Mouse (Mus musculus) forelimb bud, embryonic 11.5 days (tissue): ENCODE data around the gene Il1rl2.

Experiments
- DNase-seq: peaks from one replicate; pipeline ENCODE4 v3.0.0-alpha.2; 2012; ENCODE audit warnings: low read depth, low spot score

The Il1rl2 gene

DNA sequence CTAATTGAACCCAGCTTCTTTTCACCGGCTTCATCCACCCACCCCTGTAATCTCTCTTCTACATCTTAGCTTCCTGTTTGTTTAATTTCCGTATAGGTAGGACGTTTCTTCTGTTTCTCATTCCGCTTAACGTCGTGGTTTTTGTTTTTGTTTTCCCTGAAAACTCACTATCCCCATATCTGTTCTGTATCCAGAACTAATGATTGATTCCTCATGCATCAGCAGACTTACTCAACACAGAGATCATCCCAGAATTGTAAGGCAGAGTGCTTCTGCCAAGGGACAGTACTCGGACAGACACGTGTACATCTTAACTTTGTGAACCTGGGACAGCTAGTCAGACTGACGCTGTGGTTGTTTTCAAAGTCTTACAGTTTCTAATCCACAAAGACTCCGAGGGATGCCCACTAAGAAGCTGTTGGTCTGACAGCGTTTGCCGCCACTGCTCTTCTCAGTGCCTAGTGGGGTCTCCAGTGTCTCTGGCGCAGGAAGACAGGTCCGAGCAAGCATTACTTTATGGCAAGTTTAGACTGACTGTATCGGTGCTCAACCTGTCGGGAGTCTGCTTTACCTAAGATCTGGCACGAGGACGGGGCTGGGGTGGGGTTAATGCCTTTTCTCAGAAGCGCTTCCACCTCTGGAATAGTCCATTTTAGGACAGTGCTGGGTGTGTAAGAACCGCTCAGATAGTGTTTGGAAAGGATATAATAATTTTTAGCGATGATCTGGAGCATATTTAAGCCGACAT lies 719 bp downstream of the Il1rl2 start:
- DNase-seq = no peak

DNA sequence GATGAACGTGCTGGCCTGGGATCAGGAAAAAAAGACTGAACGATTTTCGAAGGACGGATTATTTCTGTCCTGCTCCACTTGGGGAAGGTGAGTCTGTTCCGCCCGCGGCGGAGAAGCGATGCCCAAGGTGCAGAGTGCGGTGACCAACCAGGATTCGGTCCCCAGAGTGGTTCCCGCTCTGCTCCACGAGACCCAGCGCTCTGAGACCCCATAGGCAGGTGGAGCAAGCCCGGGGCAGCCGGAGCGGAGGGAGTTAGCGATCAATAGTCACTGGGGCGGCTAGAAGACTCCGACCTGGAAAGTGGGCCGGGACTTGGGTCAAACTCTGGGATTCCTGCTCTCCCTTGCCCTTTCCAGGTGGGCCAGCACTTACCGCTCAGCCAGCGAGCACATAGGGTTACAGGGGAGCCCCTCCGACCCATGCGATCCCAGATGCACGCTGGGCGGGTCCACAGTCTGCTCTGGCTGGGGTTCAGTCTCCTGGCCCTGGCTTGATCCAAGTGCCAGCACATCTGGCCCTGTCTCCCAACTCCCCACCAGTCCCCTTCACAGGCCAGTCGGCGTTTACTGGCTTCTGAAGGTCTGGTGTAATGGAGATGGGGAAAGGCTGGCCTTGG lies 1.4 kb downstream of the Il1rl2 start:
- no peak for DNase-seq

DNA sequence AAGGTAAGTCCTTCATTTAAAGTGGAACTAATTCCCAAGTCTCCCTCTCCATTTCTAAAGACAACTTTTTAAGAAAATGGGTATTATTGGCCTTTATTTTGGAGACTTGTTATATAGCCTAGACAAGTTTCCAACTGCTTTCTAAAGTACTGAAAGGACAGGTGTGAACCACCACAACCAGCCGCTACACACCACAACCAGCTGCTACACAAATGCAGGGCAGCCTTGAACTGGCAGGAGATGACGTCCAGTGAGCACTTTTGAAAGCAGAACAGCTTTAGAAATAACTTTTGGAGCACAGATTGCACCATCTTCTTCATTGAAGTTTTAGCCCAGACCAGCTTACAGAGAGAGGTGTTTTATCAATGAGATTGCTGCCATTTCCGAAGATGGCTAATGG lies 3.2 kb downstream of the Il1rl2 start:
- DNase-seq = no peak

DNA sequence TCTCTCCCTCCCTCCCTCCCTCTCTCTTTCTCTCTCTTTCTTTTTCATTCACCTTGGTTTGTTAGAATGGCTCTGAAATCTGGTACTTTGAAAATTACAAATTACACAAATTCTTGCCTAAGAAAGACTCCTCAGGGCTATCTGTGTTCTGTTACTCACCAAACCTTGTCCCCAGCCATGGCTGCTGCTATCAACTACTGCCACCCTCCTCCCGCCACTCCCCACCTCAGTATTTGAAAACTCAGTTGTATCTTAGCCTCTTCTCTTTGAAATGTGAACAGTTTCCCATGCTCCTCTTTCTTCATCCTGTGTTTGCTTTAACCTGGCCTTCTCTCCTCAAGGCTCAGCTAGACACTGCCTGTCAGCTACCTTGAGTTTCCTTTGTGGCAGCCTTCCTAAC lies 5.1 kb downstream of the Il1rl2 start:
- no peak for DNase-seq

GRCm38 (mm10) chr1:40330181-40330580 lies 5.8 kb downstream of the Il1rl2 start:
- DNase-seq = no peak

GRCm38 (mm10) chr1:40339346-40339745 lies 14.9 kb downstream of the Il1rl2 start:
- DNase-seq = no peak

GRCm38 (mm10) chr1:40340102-40340501 lies 15.7 kb downstream of the Il1rl2 start:
- DNase-seq = no peak

GRCm38 (mm10) chr1:40352158-40352903 lies 27.9 kb downstream of the Il1rl2 start:
- no peak for DNase-seq

DNA sequence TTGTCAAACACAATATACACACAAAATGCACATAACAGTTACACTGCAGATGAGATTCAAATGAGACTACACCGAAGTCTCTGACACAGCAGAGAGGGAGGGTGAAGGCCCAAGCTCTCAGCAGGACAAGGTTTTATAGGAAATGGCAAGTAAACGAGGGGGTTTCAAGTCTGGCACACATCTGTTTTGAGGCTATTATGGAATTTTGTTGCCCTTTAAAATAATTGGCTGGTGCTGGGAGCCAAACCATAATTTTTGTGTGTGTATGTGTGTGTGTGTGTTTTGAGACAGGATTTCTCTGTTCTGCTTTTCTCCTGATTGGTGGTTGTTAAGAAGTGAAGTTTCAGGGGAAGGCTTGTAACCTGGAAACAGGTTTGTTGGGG lies 28.5 kb downstream of the Il1rl2 start:
- peak; percentile 73 for DNase-seq

- DNase-seq = no peak
Observed at GRCm38 (mm10) chr1:40354665-40355064, 30.3 kb downstream of the Il1rl2 start.

DNA sequence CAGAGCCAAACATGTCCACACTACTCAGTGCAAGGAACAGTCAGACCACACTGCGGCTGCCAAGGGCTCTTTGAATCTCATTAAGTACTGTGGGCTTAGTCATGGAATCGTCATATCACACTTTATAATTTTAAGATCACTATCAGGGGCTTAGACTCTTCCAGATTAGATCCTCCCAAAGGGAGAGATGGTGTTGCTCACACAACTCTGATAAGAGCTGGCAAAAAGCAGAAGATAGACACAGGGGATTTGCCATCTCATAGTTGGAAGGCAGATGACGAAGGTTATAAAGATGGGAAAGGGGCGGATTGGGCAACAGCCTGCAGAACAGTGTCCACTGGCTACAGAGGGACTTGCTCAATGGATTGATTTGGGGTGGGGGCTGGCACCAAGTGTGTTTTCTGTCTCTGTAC lies 31.0 kb downstream of the Il1rl2 start:
- DNase-seq = no peak

- no peak for DNase-seq
Observed at GRCm38 (mm10) chr1:40355904-40356521, 31.6 kb downstream of the Il1rl2 start.

DNA sequence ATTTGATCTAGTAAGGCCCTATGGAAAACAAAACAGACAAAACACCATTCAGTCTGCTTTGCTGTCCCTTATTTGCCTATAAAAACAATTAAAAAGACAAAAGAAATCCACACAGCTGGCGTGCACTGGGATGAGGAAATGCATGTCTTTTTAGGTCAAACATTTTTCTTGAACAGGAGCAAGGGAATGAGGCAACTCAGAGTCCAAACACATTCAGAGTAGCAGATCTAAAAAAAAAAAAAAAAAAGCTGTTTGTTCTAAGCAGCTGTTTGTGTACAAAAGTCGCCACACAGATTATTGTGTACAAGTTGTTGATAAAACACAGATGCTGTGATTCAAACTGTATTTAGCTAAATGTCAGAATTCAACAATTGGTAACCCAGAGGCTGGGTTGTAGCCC lies 33.5 kb downstream of the Il1rl2 start:
- DNase-seq = no peak

DNA sequence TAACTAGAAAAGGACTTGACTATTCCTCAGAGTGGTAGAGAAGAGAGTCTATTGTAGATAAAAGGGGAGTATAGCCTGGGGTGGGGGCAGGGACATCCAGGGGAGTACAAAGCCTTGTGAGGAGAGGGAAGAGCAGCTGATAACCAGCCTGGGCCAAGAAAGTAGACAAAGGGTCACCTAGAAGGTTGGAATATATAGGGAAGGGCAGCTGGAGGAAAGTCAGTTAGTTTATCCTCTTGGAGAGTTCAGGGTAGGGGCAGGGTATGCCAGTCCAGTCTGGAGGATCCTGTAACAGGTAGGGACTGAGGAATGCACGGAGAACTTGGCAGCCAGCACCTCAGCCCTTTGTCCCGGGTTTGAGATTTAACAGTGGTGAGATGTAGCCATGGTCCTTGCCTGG lies 33.9 kb downstream of the Il1rl2 start:
- no peak for DNase-seq

GRCm38 (mm10) chr1:40358771-40359181 lies 34.4 kb downstream of the Il1rl2 start:
- DNase-seq = no peak

GRCm38 (mm10) chr1:40359731-40360130 lies 35.3 kb downstream of the Il1rl2 start:
- DNase-seq = no peak

GRCm38 (mm10) chr1:40360969-40361368 lies 36.6 kb downstream of the Il1rl2 start:
- DNase-seq = no peak

GRCm38 (mm10) chr1:40361596-40361995 lies 37.2 kb downstream of the Il1rl2 start:
- no peak for DNase-seq

- no peak for DNase-seq
Observed at GRCm38 (mm10) chr1:40362784-40363183, 38.4 kb downstream of the Il1rl2 start.

GRCm38 (mm10) chr1:40372951-40373350 lies 48.5 kb downstream of the Il1rl2 start:
- no peak for DNase-seq

DNA sequence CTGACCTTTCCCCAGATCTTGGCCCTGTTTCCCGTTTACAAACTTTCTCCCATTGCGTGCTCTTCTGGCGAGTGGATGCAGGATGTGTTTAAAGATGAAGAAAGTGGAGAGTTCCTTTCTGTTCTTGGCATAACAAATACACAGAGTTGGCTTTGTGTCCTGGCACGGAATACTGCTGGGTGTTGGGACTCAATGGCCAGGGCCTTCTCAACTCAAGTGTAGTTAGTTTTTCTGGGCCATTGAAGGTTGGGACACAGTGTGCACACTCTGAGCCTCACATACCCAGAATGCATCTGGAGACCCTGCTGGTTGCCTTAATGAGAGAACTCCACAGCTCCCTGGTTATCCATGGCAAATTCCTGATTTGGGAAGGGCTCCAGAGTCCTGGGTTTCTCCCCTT lies 50.7 kb downstream of the Il1rl2 start:
- DNase-seq = no peak

- no peak for DNase-seq
Observed at GRCm38 (mm10) chr1:40376745-40377144, 52.3 kb downstream of the Il1rl2 start.
